Mouse (Mus musculus): Measurements from ENCODE around the gene Oxct2a. TPM values are rescaled to one million over a fixed set of nuclear protein-coding genes. Genes with fewer than 3 reads are reported as not detected.
"Not testable (repeated sequence)": the region's sequence is repeated elsewhere in the genome, so short reads cannot be mapped to it uniquely, and the experiment has no call there.

The Oxct2a gene
- polyA plus RNA-seq, 1 experiment, result not detected

GRCm38 (mm10) chr4:123284731-123285624 lies 38.5 kb downstream of the Oxct2a start:
- Histone ChIP-seq H3K4me1 (ENCODE audit: control insufficient read depth, insufficient read depth, low read length) (peaks cover 15% of the 10 kb centered on the region), H3K27ac (ENCODE audit: insufficient read depth, low read depth, low read length) (no peak overlapping the region), H3K4me3 (ENCODE audit: insufficient read depth, low read depth, low read length) (no peak overlapping the region)
- TF ChIP-seq CTCF (IDR thresholded peaks at IDR 0.05; ENCODE audit: insufficient read depth, low read depth, low read length), result no peak
- TF ChIP-seq POLR2A (IDR thresholded peaks at IDR 0.05; ENCODE audit: insufficient read depth, low read depth, low read length), result no peak
- 74% methylated on average over 6 of the region's 6 CpGs for WGBS

GRCm38 (mm10) chr4:123283675-123284064 lies 39.8 kb downstream of the Oxct2a start:
- WGBS, result 2% methylated on average over 15 of the region's 15 CpGs
- Histone ChIP-seq H3K4me1 (ENCODE audit: control insufficient read depth, insufficient read depth, low read length) (peaks cover 15% of the 10 kb centered on the region), H3K4me3 (ENCODE audit: insufficient read depth, low read depth, low read length) (peak overlapping the region; percentile 86)
- H3K27ac ChIP-seq (ENCODE audit: insufficient read depth, low read depth, low read length), result not testable (repeated sequence)

- WGBS, result under 1% methylated on average over 48 of the region's 55 CpGs
- Histone ChIP-seq H3K4me3 (ENCODE audit: insufficient read depth, low read depth, low read length) (peak overlapping the region; percentile 86), H3K4me1 (ENCODE audit: control insufficient read depth, insufficient read depth, low read length) (peaks cover 15% of the 10 kb centered on the region)
- not testable (repeated sequence) for H3K27ac ChIP-seq (ENCODE audit: insufficient read depth, low read depth, low read length)
Observed at GRCm38 (mm10) chr4:123282915-123283674, 40.3 kb downstream of the Oxct2a start.

GRCm38 (mm10) chr4:123282500-123282899 lies 40.9 kb downstream of the Oxct2a start:
- Histone ChIP-seq H3K27ac (ENCODE audit: insufficient read depth, low read depth, low read length) (no peak overlapping the region), H3K4me3 (ENCODE audit: insufficient read depth, low read depth, low read length) (peak overlapping the region; percentile 86), H3K4me1 (ENCODE audit: control insufficient read depth, insufficient read depth, low read length) (peaks cover 15% of the 10 kb centered on the region)
- TF ChIP-seq CTCF (IDR thresholded peaks at IDR 0.05; ENCODE audit: insufficient read depth, low read depth, low read length) (peak; percentile 72; the same call in 1 of the 2 replicates), POLR2A (IDR thresholded peaks at IDR 0.05; ENCODE audit: insufficient read depth, low read depth, low read length) (0 out of 2 replicates have a peak, but pooled peaks have one; percentile 25)
- 0% methylated on average over 25 of the region's 25 CpGs for WGBS

DNA sequence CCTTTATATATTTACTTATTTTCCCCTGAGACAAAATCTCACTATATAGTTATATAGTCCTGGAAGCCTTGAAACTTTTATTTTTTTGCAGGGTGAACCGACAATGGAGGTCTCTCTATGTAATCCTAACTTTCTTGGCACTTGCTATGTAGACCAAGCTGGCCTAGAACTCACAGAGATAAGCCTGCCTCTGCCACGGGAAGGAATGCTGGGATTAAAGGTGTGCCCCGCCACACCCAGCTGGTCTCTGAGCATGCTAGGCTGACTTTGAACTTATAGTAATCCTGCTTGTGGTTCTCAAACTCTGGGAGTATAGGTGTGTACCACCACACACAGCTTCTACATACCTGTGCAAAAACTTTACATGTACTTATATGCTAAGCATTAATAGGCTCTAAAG lies 43.3 kb downstream of the Oxct2a start:
- Histone ChIP-seq H3K27ac (ENCODE audit: insufficient read depth, low read depth, low read length) (no peak overlapping the region), H3K4me1 (ENCODE audit: control insufficient read depth, insufficient read depth, low read length) (peaks cover 10% of the 10 kb centered on the region), H3K4me3 (ENCODE audit: insufficient read depth, low read depth, low read length) (no peak overlapping the region)
- TF ChIP-seq POLR2A (IDR thresholded peaks at IDR 0.05; ENCODE audit: insufficient read depth, low read depth, low read length), result no peak
- TF ChIP-seq CTCF (IDR thresholded peaks at IDR 0.05; ENCODE audit: insufficient read depth, low read depth, low read length), result no peak
- 81% methylated on average over 3 of the region's 3 CpGs for WGBS

Other genes with a start within 250 kb of the Oxct2a start
- gene Bmp8b, start 218.5 kb downstream of the Oxct2a start, polyA plus RNA-seq (2012; ENCODE audit: insufficient read depth, insufficient read length, low replicate concordance, missing spikeins), result not detected in 2 replicates
- not detected in 2 replicates for gene Oxct2b, start 207.4 kb downstream of the Oxct2a start, polyA plus RNA-seq (2012; ENCODE audit: insufficient read depth, insufficient read length, low replicate concordance, missing spikeins)
- not detected in 2 replicates for gene Ppie, start 183.7 kb downstream of the Oxct2a start, polyA plus RNA-seq (2012; ENCODE audit: insufficient read depth, insufficient read length, low replicate concordance, missing spikeins)
- 61.6 TPM in 1 of 2 replicates, not detected in the other for gene Hpcal4, start 140.4 kb downstream of the Oxct2a start, polyA plus RNA-seq (2012; ENCODE audit: insufficient read depth, insufficient read length, low replicate concordance, missing spikeins)
- gene Nt5c1a, start 122.1 kb downstream of the Oxct2a start, polyA plus RNA-seq (2012; ENCODE audit: insufficient read depth, insufficient read length, low replicate concordance, missing spikeins), result not detected in 2 replicates
- not detected in 2 replicates for gene Heyl, start 90.1 kb downstream of the Oxct2a start, polyA plus RNA-seq (2012; ENCODE audit: insufficient read depth, insufficient read length, low replicate concordance, missing spikeins)
- not detected in 2 replicates for gene Pabpc4, start 61.3 kb downstream of the Oxct2a start, polyA plus RNA-seq (2012; ENCODE audit: insufficient read depth, insufficient read length, low replicate concordance, missing spikeins)
- gene Bmp8a, start 19.6 kb upstream of the Oxct2a start, polyA plus RNA-seq (2012; ENCODE audit: insufficient read depth, insufficient read length, low replicate concordance, missing spikeins), result not detected in 2 replicates

Data from olfactory bulb, adult 2 months (tissue).